Mouse (Mus musculus) megakaryocyte, embryonic 14.5 days (primary cell): ENCODE data around the gene Asb11. TPM values are rescaled to one million over a fixed set of nuclear protein-coding genes. Genes with fewer than 3 reads are reported as not detected.

Experiments
- H3K27me3 ChIP-seq: replicated peaks from 2 replicates; pipeline ENCODE3; 2012; ENCODE audit warnings: inconsistent platforms
- H3K36me3 ChIP-seq: replicated peaks from 2 replicates; pipeline ENCODE3; 2012; ENCODE audit warnings: low read length, inconsistent platforms, mixed read lengths
- H3K4me1 ChIP-seq: 2 replicates; pipeline ENCODE4 v1.6.1; 2012; ENCODE audit warnings: inconsistent platforms
- H3K4me3 ChIP-seq: replicated peaks from 2 replicates; pipeline ENCODE3; 2012; ENCODE audit warnings: moderate library complexity, mild to moderate bottlenecking, inconsistent platforms
- H3K9me3 ChIP-seq: 2 replicates; pipeline ENCODE4 v1.6.1; 2012; ENCODE audit warnings: inconsistent platforms
- FLI1 ChIP-seq: IDR thresholded peaks from 2 replicates; pipeline ENCODE4 v1.6.1; 2012; ENCODE audit warnings: low read length, inconsistent platforms, mixed read lengths
- GATA1 ChIP-seq: IDR thresholded peaks from 3 replicates; pipeline ENCODE4 v1.6.1; 2012; ENCODE audit warnings: mixed read lengths, low read length, inconsistent platforms, borderline replicate concordance
- polyA plus RNA-seq: library from polyadenylated mRNA; stranded (reverse); fragments of >175 nt; gene quantifications from 2 replicates; pipeline ENCODE4 v1.2.3, GENCODE M21; 2012; ENCODE audit warnings: low replicate concordance; ENCODE audit not compliant: insufficient read depth

The Asb11 gene
- polyA plus RNA-seq, 1 experiment, result not detected

GRCm38 (mm10) chrX:164439462-164439861 lies 2.7 kb downstream of the Asb11 start:
- peaks cover 26% of the 10 kb centered on the region for H3K4me1 ChIP-seq
- peaks cover 5% of the 10 kb centered on the region for H3K36me3 ChIP-seq
- no peak for TF ChIP-seq FLI1
- no peak for TF ChIP-seq GATA1

GRCm38 (mm10) chrX:164440140-164440539 lies 3.3 kb downstream of the Asb11 start:
- H3K4me1 ChIP-seq, result peaks cover 23% of the 10 kb centered on the region
- TF ChIP-seq GATA1, result no peak
- no peak for TF ChIP-seq FLI1
- H3K4me3 ChIP-seq, result no peak overlapping the region
- H3K9me3 ChIP-seq, result no peaks in the 10 kb centered on the region
- peaks cover 1% of the 10 kb centered on the region for H3K36me3 ChIP-seq
- H3K27me3 ChIP-seq, result peaks cover 15% of the 10 kb centered on the region

More at GRCm38 (mm10) chrX:164439462-164439861, 2.7 kb downstream of the Asb11 start:
- Histone ChIP-seq H3K9me3 (no peaks in the 10 kb centered on the region), H3K4me3 (no peak overlapping the region), H3K27me3 (peaks cover 15% of the 10 kb centered on the region)

DNA sequence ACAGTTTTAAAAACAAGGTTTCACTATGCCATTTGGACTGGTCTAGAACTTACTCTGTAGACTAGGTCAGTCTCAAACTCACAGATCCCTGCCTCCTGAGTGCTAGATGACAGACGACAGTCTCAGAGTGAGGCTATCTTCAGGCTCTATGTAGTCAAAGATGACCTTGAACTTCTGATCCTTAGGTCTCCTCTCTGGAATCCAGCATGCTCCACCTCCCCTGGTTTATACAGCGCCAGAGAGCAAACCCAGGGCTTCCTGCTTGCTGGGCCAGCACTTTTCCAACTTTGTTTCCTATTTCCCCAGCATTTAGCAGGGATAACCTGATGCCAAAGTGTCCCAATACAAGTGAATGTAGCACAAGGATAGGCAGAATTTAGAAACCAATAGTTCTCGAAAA lies 3.9 kb downstream of the Asb11 start:
- Histone ChIP-seq H3K9me3 (no peaks in the 10 kb centered on the region), H3K36me3 (no peaks in the 10 kb centered on the region), H3K4me1 (peaks cover 17% of the 10 kb centered on the region), H3K4me3 (no peak overlapping the region), H3K27me3 (peaks cover 15% of the 10 kb centered on the region)
- TF ChIP-seq FLI1 (no peak), GATA1 (no peak)

GRCm38 (mm10) chrX:164441306-164441705 lies 4.5 kb downstream of the Asb11 start:
- Histone ChIP-seq H3K4me3 (no peak overlapping the region), H3K27me3 (peaks cover 12% of the 10 kb centered on the region), H3K9me3 (peaks cover under 1% of the 10 kb centered on the region; the same call in 1 of the 2 replicates), H3K36me3 (no peaks in the 10 kb centered on the region), H3K4me1 (peaks cover 13% of the 10 kb centered on the region)
- TF ChIP-seq FLI1, result no peak
- no peak for TF ChIP-seq GATA1

DNA sequence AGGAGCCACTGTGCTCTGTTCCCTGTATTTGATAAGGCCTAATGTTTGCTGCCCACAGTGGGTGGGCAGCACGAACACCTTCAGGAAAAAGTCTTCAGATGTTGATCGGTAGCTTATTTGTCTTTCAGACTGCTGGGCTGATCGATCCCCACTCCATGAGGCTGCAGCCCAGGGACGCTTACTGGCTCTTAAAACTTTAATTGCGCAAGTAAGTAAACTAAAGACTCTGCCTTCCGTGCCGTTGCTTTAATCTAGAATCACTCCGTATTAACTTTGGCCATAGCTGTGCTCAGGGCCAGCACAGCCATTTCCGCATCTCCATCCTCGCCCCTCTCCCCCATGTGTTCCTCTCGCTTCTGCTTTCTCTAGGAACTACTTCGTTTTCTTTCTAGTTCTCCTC lies 8.8 kb downstream of the Asb11 start:
- Histone ChIP-seq H3K9me3 (peaks cover 4% of the 10 kb centered on the region; the same call in 1 of the 2 replicates), H3K4me3 (no peak overlapping the region)

DNA sequence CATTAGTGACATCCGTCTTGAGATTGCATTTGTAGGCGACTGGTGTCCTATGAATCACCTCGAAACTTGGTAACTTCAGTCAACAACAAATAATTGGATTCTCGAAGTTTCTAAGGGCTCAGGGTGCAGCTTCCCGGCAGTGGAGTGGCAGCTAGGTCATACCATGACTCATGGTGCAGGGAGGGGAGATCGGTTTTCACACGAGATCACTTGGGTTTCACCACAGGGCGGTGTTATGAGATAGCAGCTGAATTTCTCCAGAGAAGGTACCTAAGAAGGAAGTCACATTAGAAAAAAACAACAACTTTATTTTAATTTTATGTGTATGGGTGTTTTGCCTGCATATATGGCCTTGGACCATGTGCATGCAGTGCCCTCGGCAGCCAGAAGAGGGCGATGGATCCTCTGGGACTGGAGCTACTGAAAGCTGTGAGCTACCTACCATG lies 9.3 kb downstream of the Asb11 start:
- TF ChIP-seq GATA1 (no peak), FLI1 (no peak)
- H3K36me3 ChIP-seq, result no peaks in the 10 kb centered on the region
- no peak overlapping the region for H3K4me3 ChIP-seq
- H3K27me3 ChIP-seq, result peaks cover 13% of the 10 kb centered on the region
- peaks cover 4% of the 10 kb centered on the region; the same call in 1 of the 2 replicates for H3K9me3 ChIP-seq
- peaks cover 9% of the 10 kb centered on the region for H3K4me1 ChIP-seq

More for the DNA sequence above, 8.8 kb downstream of the Asb11 start:
- no peak for TF ChIP-seq FLI1
- no peak for TF ChIP-seq GATA1
- Histone ChIP-seq H3K27me3 (peaks cover 12% of the 10 kb centered on the region), H3K4me1 (peaks cover 10% of the 10 kb centered on the region), H3K36me3 (no peaks in the 10 kb centered on the region)

DNA sequence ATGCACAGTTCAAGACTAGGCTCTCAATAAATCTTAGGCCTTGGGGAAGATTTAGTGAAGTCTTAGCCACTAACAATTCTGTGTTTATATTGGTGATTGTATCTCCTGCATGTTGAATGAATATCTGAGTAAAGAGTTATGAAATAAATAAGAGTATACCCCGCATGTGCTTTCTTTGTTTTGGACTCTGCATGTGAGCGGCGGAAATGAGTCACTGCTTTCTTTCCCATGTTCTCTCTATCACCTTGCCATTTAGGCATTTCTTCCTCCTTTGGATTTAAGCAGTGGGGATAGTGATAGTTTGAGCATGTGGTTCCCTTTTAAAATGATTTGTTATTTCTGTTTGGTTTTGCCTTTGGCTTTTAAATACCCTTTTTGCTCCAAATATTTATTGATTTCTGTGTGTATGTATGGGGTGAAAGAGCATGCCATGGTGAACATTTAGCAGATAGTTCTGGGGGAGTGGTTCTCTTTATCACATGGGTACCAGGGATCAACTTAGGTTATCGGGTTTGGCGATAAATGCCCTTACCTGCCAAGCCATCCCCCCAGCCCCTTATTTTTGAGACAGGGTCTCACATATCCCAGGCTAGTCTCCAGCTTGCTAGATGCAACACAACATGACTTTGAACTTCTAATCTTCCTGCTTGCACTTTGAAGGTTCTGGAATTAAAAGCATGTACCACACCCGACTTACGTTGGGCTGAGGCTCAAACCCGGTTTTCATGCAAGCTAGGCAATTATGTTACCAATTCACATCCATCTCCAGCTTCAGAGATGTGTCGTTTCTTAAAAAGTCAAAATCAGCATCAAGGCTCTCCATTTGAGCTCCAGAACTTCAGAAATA lies 10.3 kb downstream of the Asb11 start:
- Histone ChIP-seq H3K36me3 (no peaks in the 10 kb centered on the region), H3K4me1 (peaks cover 4% of the 10 kb centered on the region; the same call in 1 of the 2 replicates), H3K27me3 (peaks cover 6% of the 10 kb centered on the region), H3K4me3 (no peak overlapping the region), H3K9me3 (peaks cover 4% of the 10 kb centered on the region; the same call in 1 of the 2 replicates)
- TF ChIP-seq GATA1 (no peak), FLI1 (no peak)

- TF ChIP-seq GATA1, result no peak
- no peak for TF ChIP-seq FLI1
- Histone ChIP-seq H3K9me3 (peaks cover 4% of the 10 kb centered on the region; the same call in 1 of the 2 replicates), H3K4me3 (no peak overlapping the region), H3K4me1 (peaks cover 4% of the 10 kb centered on the region; the same call in 1 of the 2 replicates), H3K27me3 (peaks cover 8% of the 10 kb centered on the region), H3K36me3 (no peaks in the 10 kb centered on the region)
Measured at GRCm38 (mm10) chrX:164447682-164448071, 10.9 kb downstream of the Asb11 start.

GRCm38 (mm10) chrX:164449201-164449600 lies 12.4 kb downstream of the Asb11 start:
- Histone ChIP-seq H3K9me3 (peaks cover 4% of the 10 kb centered on the region; the same call in 1 of the 2 replicates), H3K27me3 (peaks cover 9% of the 10 kb centered on the region), H3K4me3 (no peak overlapping the region), H3K36me3 (no peaks in the 10 kb centered on the region), H3K4me1 (peaks cover 1% of the 10 kb centered on the region; the same call in 1 of the 2 replicates)
- TF ChIP-seq FLI1 (no peak), GATA1 (no peak)

- no peaks in the 10 kb centered on the region for H3K4me1 ChIP-seq
- H3K4me3 ChIP-seq, result no peak overlapping the region
- H3K27me3 ChIP-seq, result peaks cover 13% of the 10 kb centered on the region
- H3K9me3 ChIP-seq, result no peaks in the 10 kb centered on the region
- H3K36me3 ChIP-seq, result no peaks in the 10 kb centered on the region
- TF ChIP-seq GATA1, result no peak
- no peak for TF ChIP-seq FLI1
Measured at GRCm38 (mm10) chrX:164459205-164459878, 22.5 kb downstream of the Asb11 start.
